Mouse (Mus musculus) cortical plate, adult 2 months (tissue): ENCODE results near the gene Sostdc1. TPM values are rescaled to one million over a fixed set of nuclear protein-coding genes. Genes with fewer than 3 reads are reported as not detected.

Experiments used
- H3K27ac ChIP-seq: fragments of 200-500 bp; 2 replicates; pipeline ENCODE4 v1.5.1; 2012; ENCODE audit warnings: low read length, control low read depth, inconsistent platforms; ENCODE audit not compliant: insufficient read depth
- H3K4me1 ChIP-seq: fragments of 200-500 bp; 2 replicates; pipeline ENCODE4 v1.6.1; 2011; ENCODE audit warnings: low read length; ENCODE audit not compliant: control insufficient read depth, insufficient read depth
- H3K4me3 ChIP-seq: fragments of 200-500 bp; 2 replicates; pipeline ENCODE4 v1.5.1; 2011; ENCODE audit warnings: mild to moderate bottlenecking, low read length, control low read depth; ENCODE audit not compliant: insufficient read depth
- CTCF ChIP-seq: fragments of 200-500 bp; IDR thresholded peaks from 2 replicates; pipeline ENCODE4 v1.5.1; 2011; ENCODE audit warnings: mild to moderate bottlenecking, control low read depth, low read length; ENCODE audit not compliant: insufficient read depth; ENCODE audit errors: extremely low read depth
- POLR2A ChIP-seq: fragments of 200-500 bp; IDR thresholded peaks from 2 replicates; pipeline ENCODE4 v1.6.1; 2011; ENCODE audit warnings: mild to moderate bottlenecking, low read length, control low read depth; ENCODE audit not compliant: insufficient read depth; ENCODE audit errors: extremely low read depth
- polyA plus RNA-seq: library from polyadenylated mRNA; depleted of rRNA; stranded (reverse); fragments of >200 nt; gene quantifications from 2 replicates; pipeline ENCODE4 v1.2.3, GENCODE M21; 2012

Gene Sostdc1
- polyA plus RNA-seq, 1 experiment = 0.63 TPM

GRCm38 (mm10) chr12:36313015-36313414, 924 bp upstream of the Sostdc1 start:
- Histone ChIP-seq H3K4me3 (no peak overlapping the region), H3K27ac (no peak overlapping the region), H3K4me1 (no peaks in the 10 kb centered on the region)
- no peak for TF ChIP-seq CTCF
- no peak for TF ChIP-seq POLR2A

GRCm38 (mm10) chr12:36314446-36314845, 507 bp downstream of the Sostdc1 start:
- peak overlapping the region; percentile 13; the same call in 1 of the 2 replicates for H3K4me3 ChIP-seq
- TF ChIP-seq POLR2A (no peak), CTCF (no peak)
- no peaks in the 10 kb centered on the region for H3K4me1 ChIP-seq
- H3K27ac ChIP-seq = no peak overlapping the region

GRCm38 (mm10) chr12:36315527-36315926, 1.6 kb downstream of the Sostdc1 start:
- no peak for TF ChIP-seq CTCF
- no peak for TF ChIP-seq POLR2A
- no peak overlapping the region for H3K27ac ChIP-seq
- no peaks in the 10 kb centered on the region for H3K4me1 ChIP-seq
- H3K4me3 ChIP-seq = no peak overlapping the region

GRCm38 (mm10) chr12:36316056-36316455, 2.1 kb downstream of the Sostdc1 start:
- no peaks in the 10 kb centered on the region for H3K4me1 ChIP-seq
- TF ChIP-seq CTCF (no peak), POLR2A (no peak)
- H3K27ac ChIP-seq = no peak overlapping the region
- no peak overlapping the region for H3K4me3 ChIP-seq

GRCm38 (mm10) chr12:36317036-36317819, 3.3 kb downstream of the Sostdc1 start:
- H3K4me3 ChIP-seq = peak overlapping the region; percentile 34
- H3K27ac ChIP-seq = no peak overlapping the region
- no peak for TF ChIP-seq POLR2A
- TF ChIP-seq CTCF = no peak
- H3K4me1 ChIP-seq = no peaks in the 10 kb centered on the region

GRCm38 (mm10) chr12:36317820-36318135, 3.8 kb downstream of the Sostdc1 start:
- H3K4me3 ChIP-seq = no peak overlapping the region
- H3K4me1 ChIP-seq = no peaks in the 10 kb centered on the region
- TF ChIP-seq POLR2A (no peak), CTCF (no peak)
- H3K27ac ChIP-seq = no peak overlapping the region

GRCm38 (mm10) chr12:36326101-36326521, 12.2 kb downstream of the Sostdc1 start:
- Histone ChIP-seq H3K27ac (no peak overlapping the region), H3K4me1 (no peaks in the 10 kb centered on the region), H3K4me3 (no peak overlapping the region)
- no peak for TF ChIP-seq POLR2A
- TF ChIP-seq CTCF = no peak

- TF ChIP-seq POLR2A = no peak
- TF ChIP-seq CTCF = no peak
- H3K4me3 ChIP-seq = no peak overlapping the region
- no peak overlapping the region for H3K27ac ChIP-seq
- no peaks in the 10 kb centered on the region; the same call in 1 of the 2 replicates for H3K4me1 ChIP-seq
Measured at GRCm38 (mm10) chr12:36332676-36333075, 18.7 kb downstream of the Sostdc1 start.

GRCm38 (mm10) chr12:36333837-36334281, 19.9 kb downstream of the Sostdc1 start:
- no peaks in the 10 kb centered on the region; the same call in 1 of the 2 replicates for H3K4me1 ChIP-seq
- TF ChIP-seq CTCF = no peak
- no peak for TF ChIP-seq POLR2A
- H3K27ac ChIP-seq = no peak overlapping the region
- H3K4me3 ChIP-seq = no peak overlapping the region

- no peak overlapping the region for H3K27ac ChIP-seq
- no peaks in the 10 kb centered on the region for H3K4me1 ChIP-seq
- no peak overlapping the region for H3K4me3 ChIP-seq
- no peak for TF ChIP-seq POLR2A
- TF ChIP-seq CTCF = no peak
Measured at GRCm38 (mm10) chr12:36344131-36344530, 30.2 kb downstream of the Sostdc1 start.
